In the genomic region with DNA sequence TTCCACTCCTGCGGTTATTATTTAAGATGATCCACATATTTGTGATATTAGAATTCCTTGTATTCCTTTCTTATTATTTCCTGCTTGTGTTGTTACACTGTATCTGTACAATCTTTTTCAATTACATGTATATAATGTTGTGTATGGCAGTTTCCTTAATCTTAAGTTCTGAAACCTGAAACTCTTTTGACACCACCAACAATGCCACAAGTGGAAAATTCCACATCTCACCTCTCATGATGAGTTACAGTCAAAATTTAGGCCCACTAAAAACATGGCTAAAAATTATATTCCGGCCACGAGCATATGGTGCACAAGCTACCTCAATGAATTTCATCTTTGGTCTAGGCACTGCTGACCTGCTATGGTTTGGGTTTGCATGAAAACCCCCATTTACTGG, we compare ENCODE assay signal across 17 mouse cellular contexts.
A peak's percentile ranks its signal among the peaks of the same experiment; 100 is the strongest.
DNase-seq lines count a peak whose midpoint lies in the region; TF ChIP-seq lines count a peak whose summit lies in the region.
"Had no signal": no experiment of that assay in that cellular context is flagged by ENCODE, and none has a peak within 500 bp of the region (broad histone marks: within the 10 kb centered on the region; RNA-seq: fewer than 3 reads in every experiment).

No protein-coding gene starts in this region.

- intact Hi-C loops in heart, postnatal 10 days (cut with DNase I) = no loop called here

- in situ Hi-C loops in CH12.LX (cut with MboI; ENCODE audit: low pct_ligation_motif_present, low pct_unique_long_range_greater_than_20kb, low sequenced_read_pairs) = no loop called here

- DNase-seq in CH12.LX (ENCODE audit: extremely low read depth) = no peak
- DNase-seq in heart, postnatal 10 days = no peak
- no peak for DNase-seq in cerebellum, adult 11 months
- DNase-seq: adrenal gland, adult 2 months; adrenal gland, adult 8-10 months; adrenal gland, postnatal 10 days; adrenal gland, postnatal 14 days; adrenal gland, postnatal 25 days; adrenal gland, postnatal 36 days; B cell, adult 2 months; cerebellum, adult 11-12 months; cerebellum, adult 18-20 months; cerebellum, adult 2 months; cerebellum, adult 8-10 months had no signal

- H3K9me3 ChIP-seq in CH12.LX (replicated peaks; ENCODE audit: low read length) = no peaks in the 10 kb centered on the region

- dilution Hi-C loops in CH12.LX (cut with MboI; ENCODE audit: extremely low pct_ligation_motif_present, extremely low pct_unique_long_range_greater_than_20kb, low sequenced_read_pairs) = no loop called here

- peak; percentile 91; the same call in 1 of the 2 replicates for TF ChIP-seq EP300 in CH12.LX (IDR thresholded peaks at IDR 0.05; ENCODE audit: low read length)

- H3K79me2 ChIP-seq in CH12.LX (replicated peaks; ENCODE audit: control insufficient read depth, extremely low read depth, insufficient read depth, poor library complexity, severe bottlenecking) = no peaks in the 10 kb centered on the region

- H3K27ac ChIP-seq in CH12.LX (ENCODE audit: insufficient read depth, low read depth) = no peak overlapping the region
- H3K27ac ChIP-seq in embryonic fibroblast, embryonic 13.5 days (ENCODE audit: insufficient read depth, low read length) = peak overlapping the region; percentile 67

- no peak for TF ChIP-seq CTCF in CH12.LX (conservative IDR thresholded peaks at IDR 0.05 in 1 of 2, IDR thresholded peaks at IDR 0.05 in 1 of 2; ENCODE audit: low read depth in 2 of 2, low read length in 2 of 2)
- TF ChIP-seq CTCF in embryonic fibroblast, embryonic 13.5 days (IDR thresholded peaks at IDR 0.05; ENCODE audit: borderline replicate concordance, insufficient read depth, low read length) = no peak

- no peak overlapping the region for H3K4me3 ChIP-seq in CH12.LX (replicated peaks in 1 of 3; ENCODE audit: low read depth in 2 of 3, low read length in 2 of 3, poor library complexity in 1 of 3)
- no peak overlapping the region for H3K4me3 ChIP-seq in embryonic fibroblast, embryonic 13.5 days (ENCODE audit: insufficient read depth, low read length)

- no peaks in the 10 kb centered on the region for H3K36me3 ChIP-seq in CH12.LX (replicated peaks in 1 of 2; ENCODE audit: control insufficient read depth in 1 of 2, insufficient read depth in 1 of 2, low read length in 1 of 2)
- H3K36me3 ChIP-seq: G1E had no signal

- H3K27me3 ChIP-seq in CH12.LX (replicated peaks) = no peaks in the 10 kb centered on the region
- H3K27me3 ChIP-seq: Patski had no signal

- no peak overlapping the region for H3K9ac ChIP-seq in CH12.LX (ENCODE audit: insufficient read depth, low read depth)

- no peak for TF ChIP-seq RAD21 in CH12.LX (IDR thresholded peaks at IDR 0.05; ENCODE audit: low read depth, low read length)

- H3K4me1 ChIP-seq in CH12.LX (ENCODE audit: control insufficient read depth in 1 of 2, insufficient read depth in 2 of 2) = peaks cover 22 to 62% of the 10 kb centered on the region in 2 experiments
- no peaks in the 10 kb centered on the region; the same call in 1 of the 2 replicates for H3K4me1 ChIP-seq in embryonic fibroblast, embryonic 13.5 days (ENCODE audit: control insufficient read depth, insufficient read depth, low read length)

- TF ChIP-seq POLR2A in CH12.LX (IDR thresholded peaks at IDR 0.05; ENCODE audit: low read depth, low read length) = no peak
- no peak for TF ChIP-seq POLR2A in embryonic fibroblast, embryonic 13.5 days (IDR thresholded peaks at IDR 0.05; ENCODE audit: low read depth, low read length)

- no peak overlapping the region for H3K4me2 ChIP-seq in CH12.LX (ENCODE audit: insufficient read depth, low read depth, poor library complexity, severe bottlenecking)

TF ChIP-seq in CH12.LX, 34 proteins besides CTCF, POLR2A, EP300 and RAD21:
- TF ChIP-seq SIN3A (IDR thresholded peaks at IDR 0.05; ENCODE audit: low read length) (no peak), SMC3 (IDR thresholded peaks at IDR 0.05; ENCODE audit: low read depth, low read length) (no peak), TBP (conservative IDR thresholded peaks at IDR 0.05; ENCODE audit: low read depth, low read length) (no peak), ZC3H11A (IDR thresholded peaks at IDR 0.05; ENCODE audit: low read depth, low read length) (no peak), BHLHE40 (IDR thresholded peaks at IDR 0.05; ENCODE audit: low read depth, low read length) (no peak), ZNF384 (IDR thresholded peaks at IDR 0.05; ENCODE audit: low read depth, low read length) (no peak), CHD2 (IDR thresholded peaks at IDR 0.05; ENCODE audit: low read length) (no peak), HCFC1 (IDR thresholded peaks at IDR 0.05; ENCODE audit: low read depth, low read length) (no peak), UBTF (IDR thresholded peaks at IDR 0.05; ENCODE audit: low read depth, low read length) (no peak), MAX (IDR thresholded peaks at IDR 0.05; ENCODE audit: low read length) (no peak), ETS1 (conservative IDR thresholded peaks at IDR 0.05; ENCODE audit: low read depth, low read length) (0 out of 2 replicates have a peak, but pooled peaks have one; percentile 16), JUND (conservative IDR thresholded peaks at IDR 0.05; ENCODE audit: low read depth, low read length) (0 out of 2 replicates have a peak, but pooled peaks have one; percentile 15), NELFE (IDR thresholded peaks at IDR 0.05; ENCODE audit: low read depth, low read length) (no peak), ZKSCAN1 (IDR thresholded peaks at IDR 0.05; ENCODE audit: borderline replicate concordance, low read depth, low read length) (no peak), MEF2A (IDR thresholded peaks at IDR 0.05; ENCODE audit: borderline replicate concordance, low read depth, low read length) (no peak; the same call in 1 of the 2 replicates), ZMIZ1 (IDR thresholded peaks at IDR 0.05; ENCODE audit: low read depth, low read length) (no peak), JUN (IDR thresholded peaks at IDR 0.05; ENCODE audit: insufficient read depth, low read depth, low read length) (0 out of 2 replicates have a peak, but pooled peaks have one; percentile 17), NRF1 (IDR thresholded peaks at IDR 0.05; ENCODE audit: low read depth, low read length) (no peak), TCF12 (IDR thresholded peaks at IDR 0.05; ENCODE audit: low read depth, low read length) (no peak), USF2 (conservative IDR thresholded peaks at IDR 0.05; ENCODE audit: low read depth, low read length) (no peak), MAFK (IDR thresholded peaks at IDR 0.05; ENCODE audit: insufficient replicate concordance, low read length) (peak; percentile 37; the same call in 1 of the 2 replicates), E2F4 (IDR thresholded peaks at IDR 0.05; ENCODE audit: insufficient replicate concordance, low read depth, low read length) (no peak), GABPA (IDR thresholded peaks at IDR 0.05; ENCODE audit: insufficient replicate concordance, low read depth, low read length) (no peak), IRF4 (IDR thresholded peaks at IDR 0.05; ENCODE audit: low read depth, low read length) (peak; percentile 77)
